Mouse (Mus musculus): ENCODE data around the gene Macrod2. TPM values are rescaled to one million over a fixed set of nuclear protein-coding genes. Genes with fewer than 3 reads are reported as not detected.

Macrod2 gene
- total and polyA plus RNA-seq, 2 experiments from 2014 or later, result 37.3 to 67.2 TPM

DNA sequence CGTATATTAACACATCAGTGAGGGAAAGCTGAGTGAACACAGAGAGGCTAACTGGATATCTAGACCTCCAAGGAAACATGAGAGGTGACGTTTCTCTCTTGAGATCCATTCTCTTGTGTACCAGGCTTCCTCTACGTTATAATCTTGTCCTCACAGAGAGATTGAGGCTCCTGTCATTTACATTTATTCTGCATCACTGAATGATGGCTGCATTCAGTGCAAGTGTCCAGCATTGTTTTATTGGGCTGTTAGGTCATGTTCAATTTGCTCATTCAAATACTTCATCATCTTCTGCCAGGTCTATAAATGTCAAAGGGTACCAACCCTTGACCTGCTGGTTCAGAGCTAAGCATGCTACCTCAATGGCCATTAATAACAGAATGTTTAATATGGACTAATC lies 1302.4 kb downstream of the Macrod2 start:
- no peak for DNase-seq (ENCODE audit: low spot score)
- WGBS, result 84% methylated on average over 3 of the region's 3 CpGs

DNA sequence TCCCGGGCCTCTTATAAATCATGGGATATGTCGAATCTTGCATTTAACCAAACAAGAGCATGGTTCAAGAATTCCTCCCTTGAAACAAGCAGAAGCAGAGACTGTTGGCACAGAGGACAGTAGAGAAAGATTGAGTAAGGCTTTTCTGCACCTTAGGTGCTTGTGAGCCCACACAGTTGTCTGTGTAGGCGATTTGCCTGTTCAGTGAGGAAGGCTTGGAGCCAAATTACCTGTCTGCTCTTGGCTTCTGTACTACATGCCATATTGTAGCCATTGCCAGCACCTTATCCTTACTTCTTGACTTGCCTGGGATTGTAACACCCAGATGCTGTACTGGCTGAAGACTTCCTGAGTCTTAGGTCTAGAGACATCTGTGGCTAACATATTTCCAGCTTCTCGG lies 1303.2 kb downstream of the Macrod2 start:
- H3K4me1 ChIP-seq (ENCODE audit: insufficient read depth, low read length), result no peaks in the 10 kb centered on the region
- no peaks in the 10 kb centered on the region for H3K27me3 ChIP-seq (ENCODE audit: insufficient read depth, low read length)
- H3K9ac ChIP-seq (replicated peaks; ENCODE audit: low read length, poor library complexity, severe bottlenecking), result no peak overlapping the region
- H3K36me3 ChIP-seq (ENCODE audit: insufficient read depth, low read length), result no peaks in the 10 kb centered on the region
- WGBS, result 85% methylated on average over 4 of the region's 4 CpGs
- H3K27ac ChIP-seq (ENCODE audit: low read depth, low read length), result no peak overlapping the region
- TF ChIP-seq CTCF (IDR thresholded peaks at IDR 0.05), result no peak
- H3K4me2 ChIP-seq (ENCODE audit: low read depth, low read length, poor library complexity, severe bottlenecking), result no peak overlapping the region
- no peak overlapping the region for H3K4me3 ChIP-seq (ENCODE audit: low read depth, low read length)
- peaks cover 3% of the 10 kb centered on the region; the same call in 1 of the 2 replicates for H3K9me3 ChIP-seq (ENCODE audit: low read length)
- DNase-seq (ENCODE audit: low spot score) (no peak), ATAC-seq (ENCODE audit: low FRiP score) (no peak)

More for the DNA sequence above, 1302.4 kb downstream of the Macrod2 start:
- no peak for TF ChIP-seq CTCF (IDR thresholded peaks at IDR 0.05)
- Histone ChIP-seq H3K27me3 (ENCODE audit: insufficient read depth, low read length) (no peaks in the 10 kb centered on the region), H3K9me3 (ENCODE audit: low read length) (peaks cover 3% of the 10 kb centered on the region; the same call in 1 of the 2 replicates), H3K27ac (ENCODE audit: low read depth, low read length) (no peak overlapping the region), H3K9ac (replicated peaks; ENCODE audit: low read length, poor library complexity, severe bottlenecking) (no peak overlapping the region), H3K36me3 (ENCODE audit: insufficient read depth, low read length) (no peaks in the 10 kb centered on the region), H3K4me2 (ENCODE audit: low read depth, low read length, poor library complexity, severe bottlenecking) (no peak overlapping the region), H3K4me1 (ENCODE audit: insufficient read depth, low read length) (no peaks in the 10 kb centered on the region), H3K4me3 (ENCODE audit: low read depth, low read length) (no peak overlapping the region)
- ATAC-seq (ENCODE audit: low FRiP score), result no peak

DNA sequence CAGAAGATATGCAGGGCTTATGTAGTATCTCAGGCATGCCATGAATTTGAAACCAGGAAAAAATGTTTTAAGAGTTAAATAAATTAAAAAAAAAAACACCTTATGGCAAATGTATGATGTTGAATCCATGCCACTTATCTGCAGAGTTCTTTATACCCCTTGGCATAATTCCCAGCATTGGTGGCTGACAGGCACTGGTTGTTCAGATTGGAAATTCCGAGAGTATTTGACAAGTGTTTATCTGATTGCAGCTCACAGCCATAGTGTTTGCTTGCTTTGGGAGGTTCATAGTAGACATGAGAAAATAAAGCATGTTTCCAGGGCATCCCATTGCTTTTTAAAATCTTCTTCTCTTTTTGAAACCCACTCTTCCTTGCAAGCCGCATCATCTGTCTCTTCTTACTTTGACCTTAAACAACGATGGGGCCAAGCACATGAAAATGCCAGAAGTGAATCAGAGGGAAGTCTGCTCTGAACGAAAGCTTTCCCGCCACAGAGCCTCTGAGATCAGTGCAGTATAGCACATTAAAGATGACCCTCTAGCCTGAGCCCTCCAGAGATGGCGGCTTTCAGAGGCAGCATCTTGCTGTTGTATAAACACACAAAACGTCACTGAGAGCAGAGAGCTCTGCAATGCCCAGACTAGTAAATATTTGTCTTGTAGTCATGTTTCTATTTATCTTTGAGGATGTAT lies 1305.8 kb downstream of the Macrod2 start:
- 54% methylated on average over 7 of the region's 7 CpGs for WGBS
- Histone ChIP-seq H3K4me2 (ENCODE audit: low read depth, low read length, poor library complexity, severe bottlenecking) (no peak overlapping the region), H3K27me3 (ENCODE audit: insufficient read depth, low read length) (no peaks in the 10 kb centered on the region), H3K36me3 (ENCODE audit: insufficient read depth, low read length) (no peaks in the 10 kb centered on the region), H3K27ac (ENCODE audit: low read depth, low read length) (no peak overlapping the region), H3K9ac (replicated peaks; ENCODE audit: low read length, poor library complexity, severe bottlenecking) (no peak overlapping the region), H3K4me1 (ENCODE audit: insufficient read depth, low read length) (no peaks in the 10 kb centered on the region), H3K4me3 (ENCODE audit: low read depth, low read length) (no peak overlapping the region), H3K9me3 (ENCODE audit: low read length) (no peaks in the 10 kb centered on the region)
- TF ChIP-seq CTCF (IDR thresholded peaks at IDR 0.05), result no peak
- ATAC-seq (ENCODE audit: low FRiP score) (no peak), DNase-seq (ENCODE audit: low spot score) (no peak)

DNA sequence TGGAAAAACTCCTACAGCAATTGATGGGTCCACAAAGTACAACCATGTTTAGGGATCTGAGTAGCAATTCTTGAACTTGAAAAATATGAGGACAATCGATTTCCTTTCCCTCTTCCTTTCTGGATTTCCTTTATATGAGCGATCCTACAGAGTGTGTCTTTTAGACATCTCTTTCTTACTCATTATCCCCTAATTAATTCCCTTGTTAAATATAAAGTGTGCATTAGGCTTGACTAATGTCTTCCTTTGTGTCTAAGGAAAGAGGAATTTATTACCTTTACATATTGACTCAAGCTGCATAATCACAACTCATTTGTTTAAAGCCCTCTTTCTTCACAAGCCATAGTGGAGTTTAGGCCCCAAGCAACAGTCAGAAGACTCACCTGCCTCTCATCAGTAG lies 1316.7 kb downstream of the Macrod2 start:
- Histone ChIP-seq H3K27me3 (ENCODE audit: insufficient read depth, low read length) (no peaks in the 10 kb centered on the region), H3K4me1 (ENCODE audit: insufficient read depth, low read length) (no peaks in the 10 kb centered on the region), H3K9ac (replicated peaks; ENCODE audit: low read length, poor library complexity, severe bottlenecking) (no peak overlapping the region), H3K27ac (ENCODE audit: low read depth, low read length) (no peak overlapping the region), H3K4me3 (ENCODE audit: low read depth, low read length) (no peak overlapping the region), H3K4me2 (ENCODE audit: low read depth, low read length, poor library complexity, severe bottlenecking) (no peak overlapping the region), H3K36me3 (ENCODE audit: insufficient read depth, low read length) (no peaks in the 10 kb centered on the region), H3K9me3 (ENCODE audit: low read length) (no peaks in the 10 kb centered on the region)
- WGBS, result 73% methylated on average over 2 of the region's 2 CpGs
- DNase-seq (ENCODE audit: low spot score) (no peak), ATAC-seq (ENCODE audit: low FRiP score) (no peak)
- no peak for TF ChIP-seq CTCF (IDR thresholded peaks at IDR 0.05)

DNA sequence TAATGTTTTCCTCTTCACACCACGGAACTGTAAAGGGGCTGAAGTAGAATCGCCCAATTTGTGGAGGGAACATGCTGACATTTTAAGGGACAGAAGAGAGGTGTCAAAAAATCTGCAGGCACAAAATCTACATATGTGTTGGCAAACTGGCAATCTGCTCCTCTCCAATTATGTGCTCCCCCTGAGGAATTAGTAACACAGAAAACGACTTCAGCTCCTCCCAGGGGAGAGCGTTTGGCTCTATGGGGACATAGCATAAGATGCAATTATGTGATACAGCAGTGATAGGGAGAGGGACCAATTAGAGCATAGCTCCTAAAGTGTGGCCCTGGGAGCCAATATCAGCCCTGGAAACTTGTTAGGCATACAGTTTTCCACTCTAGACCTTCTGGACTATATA lies 1317.2 kb downstream of the Macrod2 start:
- no peak for TF ChIP-seq CTCF (IDR thresholded peaks at IDR 0.05)
- DNase-seq (ENCODE audit: low spot score), result no peak
- no peak for ATAC-seq (ENCODE audit: low FRiP score)
- no peaks in the 10 kb centered on the region for H3K9me3 ChIP-seq (ENCODE audit: low read length)
- H3K4me2 ChIP-seq (ENCODE audit: low read depth, low read length, poor library complexity, severe bottlenecking), result no peak overlapping the region
- no peaks in the 10 kb centered on the region for H3K36me3 ChIP-seq (ENCODE audit: insufficient read depth, low read length)
- no peak overlapping the region for H3K9ac ChIP-seq (replicated peaks; ENCODE audit: low read length, poor library complexity, severe bottlenecking)
- WGBS, result 70% methylated on average over 4 of the region's 4 CpGs
- no peak overlapping the region for H3K4me3 ChIP-seq (ENCODE audit: low read depth, low read length)
- H3K27me3 ChIP-seq (ENCODE audit: insufficient read depth, low read length), result no peaks in the 10 kb centered on the region
- H3K4me1 ChIP-seq (ENCODE audit: insufficient read depth, low read length), result no peaks in the 10 kb centered on the region
- no peak overlapping the region for H3K27ac ChIP-seq (ENCODE audit: low read depth, low read length)

DNA sequence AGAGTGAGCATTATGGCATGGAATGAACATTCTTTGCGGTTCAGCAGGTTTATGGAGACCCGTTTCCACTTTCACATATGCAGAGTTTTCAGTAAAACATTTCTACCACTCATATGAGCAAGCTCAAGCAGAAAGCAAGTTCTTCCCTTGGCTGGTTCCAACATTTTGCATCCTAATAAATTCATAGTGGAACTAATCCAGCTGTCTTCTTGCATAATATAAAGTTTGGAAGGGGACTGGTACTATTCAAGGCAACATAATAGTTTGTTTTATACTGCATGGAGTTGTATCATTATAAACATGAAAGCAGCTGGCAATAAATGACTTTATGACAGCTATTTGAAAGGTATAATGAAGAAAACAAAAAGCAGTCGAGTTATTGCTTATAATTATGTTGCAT lies 1320.0 kb downstream of the Macrod2 start:
- Histone ChIP-seq H3K4me1 (ENCODE audit: insufficient read depth, low read length) (no peaks in the 10 kb centered on the region), H3K4me2 (ENCODE audit: low read depth, low read length, poor library complexity, severe bottlenecking) (no peak overlapping the region), H3K9ac (replicated peaks; ENCODE audit: low read length, poor library complexity, severe bottlenecking) (no peak overlapping the region), H3K36me3 (ENCODE audit: insufficient read depth, low read length) (no peaks in the 10 kb centered on the region), H3K4me3 (ENCODE audit: low read depth, low read length) (no peak overlapping the region), H3K27ac (ENCODE audit: low read depth, low read length) (no peak overlapping the region), H3K9me3 (ENCODE audit: low read length) (no peaks in the 10 kb centered on the region), H3K27me3 (ENCODE audit: insufficient read depth, low read length) (no peaks in the 10 kb centered on the region)
- TF ChIP-seq CTCF (IDR thresholded peaks at IDR 0.05), result no peak
- 86% methylated on average over 3 of the region's 3 CpGs for WGBS
- DNase-seq (ENCODE audit: low spot score), result no peak
- no peak for ATAC-seq (ENCODE audit: low FRiP score)

Measured in midbrain, postnatal 0 days (tissue).